Mouse (Mus musculus) heart, postnatal 0 days (tissue): ENCODE measurements around the gene Cavin4. TPM values are rescaled to one million over a fixed set of nuclear protein-coding genes. Genes with fewer than 3 reads are reported as not detected.

Experiments
- ATAC-seq: fragments of 200-750 bp; cut with Nextera tagmentation; 2 replicates; pipeline ENCODE4 v1.8.0; 2017; ENCODE audit warnings: low read depth, moderate number of reproducible peaks, moderate library complexity; ENCODE audit not compliant: insufficient read depth
- DNase-seq: peaks from one replicate; pipeline ENCODE4 v3.0.0-alpha.2; 2016; ENCODE audit warnings: low spot score
- H3K27ac ChIP-seq: fragments of 300-500 bp; sonication (generic); 2 replicates; pipeline ENCODE4 v1.5.1; 2014; ENCODE audit warnings: low read depth, mild to moderate bottlenecking
- H3K27me3 ChIP-seq: fragments of 300-500 bp; sonication (generic); 2 replicates; pipeline ENCODE4 v1.6.1; 2014; ENCODE audit warnings: low read length, mixed read lengths; ENCODE audit not compliant: control insufficient read depth, insufficient read depth
- H3K36me3 ChIP-seq: fragments of 300-500 bp; sonication (generic); replicated peaks from 2 replicates; pipeline ENCODE4 v1.6.1; 2014; ENCODE audit warnings: low read length, mixed read lengths; ENCODE audit not compliant: control insufficient read depth, insufficient read depth
- H3K4me1 ChIP-seq: fragments of 300-500 bp; sonication (generic); 2 replicates; pipeline ENCODE4 v1.6.1; 2014; ENCODE audit warnings: antibody characterized with exemption; ENCODE audit not compliant: control insufficient read depth, insufficient read depth
- H3K4me2 ChIP-seq: fragments of 300-500 bp; sonication (generic); 2 replicates; pipeline ENCODE4 v1.6.1; 2014; ENCODE audit warnings: low read depth, mild to moderate bottlenecking, low read length, moderate library complexity
- H3K4me3 ChIP-seq: fragments of 300-500 bp; sonication (generic); 2 replicates; pipeline ENCODE4 v1.5.1; 2014; ENCODE audit warnings: low read depth, low read length
- H3K9ac ChIP-seq: fragments of 300-500 bp; sonication (generic); replicated peaks from 2 replicates; pipeline ENCODE4 v1.6.1; 2014; ENCODE audit warnings: low read depth, low read length, mixed read lengths
- H3K9me3 ChIP-seq: fragments of 300-500 bp; sonication (generic); replicated peaks from 2 replicates; pipeline ENCODE4 v1.6.1; 2016; ENCODE audit warnings: low read length; ENCODE audit not compliant: control insufficient read depth
- CTCF ChIP-seq: IDR thresholded peaks from 2 replicates; pipeline ENCODE4 v1.5.1; 2016; ENCODE audit warnings: antibody characterized with exemption, control low read depth, low read depth
- EP300 ChIP-seq: IDR thresholded peaks from 2 replicates; pipeline ENCODE4 v1.6.1; 2016; ENCODE audit warnings: antibody characterized with exemption, low read depth
- WGBS: fragments of 180-500 bp; shearing (Covaris S2); extraction: QIAGEN DNeasy Blood & Tissue Kit; methylation state at CpG from one replicate; pipeline ENCODE4 v1.1.7; 2014; 5-methylcytosine and 5-hydroxymethylcytosine counted together
- polyA plus RNA-seq: library from polyadenylated mRNA; unstranded; fragments of >200 nt; fragmentation: Nextera tagmentation; extraction: Ambion mirVana; gene quantifications from 2 replicates; pipeline ENCODE4 v1.2.1, GENCODE M21; 2015
- total RNA-seq: library from RNA; depleted of rRNA; stranded (reverse); fragments of >200 nt; gene quantifications from 2 replicates; pipeline ENCODE4 v1.2.3, GENCODE M21; 2014; ENCODE audit warnings: low replicate concordance

Gene Cavin4
- total and polyA plus RNA-seq, 2 experiments from 2014 or later = 18.1 to 25.0 TPM

DNA sequence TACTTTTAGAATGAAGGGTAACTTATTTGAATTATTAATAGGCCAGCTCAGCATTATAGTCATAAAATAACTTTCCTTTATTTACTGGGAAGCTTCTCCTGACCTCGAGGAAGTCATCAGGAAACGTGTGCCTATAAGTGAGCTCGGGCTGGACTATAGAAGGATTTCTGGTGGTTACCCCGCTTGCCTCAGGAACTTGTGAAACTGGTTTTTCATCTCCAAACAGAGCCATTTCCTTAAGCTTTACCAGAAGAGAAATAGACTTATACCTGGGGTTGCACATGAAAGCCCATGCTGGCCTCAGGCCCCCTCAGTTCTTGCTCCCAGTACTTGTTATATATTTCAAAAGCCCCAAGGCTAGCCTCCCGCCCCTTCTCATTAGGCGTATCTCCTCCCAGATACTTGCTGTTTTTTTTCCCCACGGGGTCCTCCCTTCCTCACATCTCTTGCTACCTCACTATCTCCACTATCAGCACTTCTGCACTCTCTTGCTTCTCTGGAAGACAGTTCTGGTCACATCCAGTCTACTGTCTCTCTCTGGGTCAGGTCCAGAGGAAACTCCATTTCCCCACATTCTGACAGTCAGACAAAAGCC is 21.4 kb downstream of the Cavin4 start:
- WGBS = 55% methylated on average over 7 of the region's 7 CpGs
- Histone ChIP-seq H3K9ac (no peak overlapping the region), H3K4me3 (no peak overlapping the region), H3K27ac (no peak overlapping the region), H3K9me3 (no peaks in the 10 kb centered on the region), H3K4me2 (no peak overlapping the region), H3K36me3 (no peaks in the 10 kb centered on the region), H3K27me3 (no peaks in the 10 kb centered on the region), H3K4me1 (peaks cover 9% of the 10 kb centered on the region; the same call in 1 of the 2 replicates)
- DNase-seq = no peak
- no peak for ATAC-seq
- no peak for TF ChIP-seq EP300
- TF ChIP-seq CTCF = no peak

DNA sequence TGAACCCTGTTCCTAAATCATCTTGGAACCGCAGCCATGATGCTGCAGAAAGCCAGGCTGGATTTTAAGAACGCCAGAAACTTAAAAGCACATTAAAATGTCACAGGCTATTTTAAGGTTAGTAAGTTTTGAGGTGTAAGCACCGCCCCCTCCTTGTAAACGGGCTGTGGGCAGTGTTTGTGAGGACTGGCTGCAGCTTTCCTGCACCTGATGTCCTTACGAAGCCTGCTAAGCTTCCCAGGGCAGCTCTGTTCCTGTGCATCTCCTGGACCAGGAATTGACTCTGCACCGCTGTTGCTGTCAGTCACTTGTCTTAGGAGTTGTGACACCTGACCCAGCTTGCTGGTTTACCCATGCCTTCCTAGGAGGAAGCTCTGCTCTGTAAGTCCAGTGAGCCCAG is 24.8 kb downstream of the Cavin4 start:
- H3K9ac ChIP-seq = no peak overlapping the region
- no peak for DNase-seq
- H3K9me3 ChIP-seq = no peaks in the 10 kb centered on the region
- H3K4me1 ChIP-seq = no peaks in the 10 kb centered on the region
- no peak for ATAC-seq
- no peak overlapping the region for H3K4me3 ChIP-seq
- H3K36me3 ChIP-seq = no peaks in the 10 kb centered on the region
- WGBS = 50% methylated on average over 6 of the region's 6 CpGs
- no peak overlapping the region for H3K4me2 ChIP-seq
- TF ChIP-seq CTCF = no peak
- no peak for TF ChIP-seq EP300
- no peaks in the 10 kb centered on the region for H3K27me3 ChIP-seq
- no peak overlapping the region for H3K27ac ChIP-seq

DNA sequence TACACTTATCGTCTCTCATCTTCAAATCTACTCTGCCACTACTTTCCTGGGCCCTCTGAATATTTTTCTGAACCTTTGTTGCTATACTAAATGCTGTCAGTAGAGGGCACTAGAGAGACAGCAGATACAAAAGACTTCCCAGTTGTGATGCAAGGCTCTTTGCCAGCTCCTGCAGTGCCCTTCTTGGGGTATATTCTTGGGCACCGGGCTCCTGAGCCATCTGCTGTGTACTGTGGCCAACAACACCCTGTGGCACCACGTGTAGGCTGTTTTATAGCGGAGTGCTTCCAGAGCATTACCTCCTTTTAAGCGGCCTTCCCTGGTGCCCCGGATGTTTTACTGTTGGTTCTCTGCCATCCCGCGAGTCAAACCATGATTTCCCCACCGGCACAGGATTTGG is 27.3 kb downstream of the Cavin4 start:
- Histone ChIP-seq H3K36me3 (no peaks in the 10 kb centered on the region), H3K27me3 (no peaks in the 10 kb centered on the region), H3K4me2 (no peak overlapping the region), H3K4me1 (no peaks in the 10 kb centered on the region), H3K27ac (no peak overlapping the region), H3K9ac (no peak overlapping the region), H3K4me3 (no peak overlapping the region), H3K9me3 (no peaks in the 10 kb centered on the region)
- DNase-seq = peak; percentile 60
- no peak for ATAC-seq
- WGBS = 71% methylated on average over 9 of the region's 9 CpGs
- TF ChIP-seq CTCF = peak; percentile 68
- no peak for TF ChIP-seq EP300

DNA sequence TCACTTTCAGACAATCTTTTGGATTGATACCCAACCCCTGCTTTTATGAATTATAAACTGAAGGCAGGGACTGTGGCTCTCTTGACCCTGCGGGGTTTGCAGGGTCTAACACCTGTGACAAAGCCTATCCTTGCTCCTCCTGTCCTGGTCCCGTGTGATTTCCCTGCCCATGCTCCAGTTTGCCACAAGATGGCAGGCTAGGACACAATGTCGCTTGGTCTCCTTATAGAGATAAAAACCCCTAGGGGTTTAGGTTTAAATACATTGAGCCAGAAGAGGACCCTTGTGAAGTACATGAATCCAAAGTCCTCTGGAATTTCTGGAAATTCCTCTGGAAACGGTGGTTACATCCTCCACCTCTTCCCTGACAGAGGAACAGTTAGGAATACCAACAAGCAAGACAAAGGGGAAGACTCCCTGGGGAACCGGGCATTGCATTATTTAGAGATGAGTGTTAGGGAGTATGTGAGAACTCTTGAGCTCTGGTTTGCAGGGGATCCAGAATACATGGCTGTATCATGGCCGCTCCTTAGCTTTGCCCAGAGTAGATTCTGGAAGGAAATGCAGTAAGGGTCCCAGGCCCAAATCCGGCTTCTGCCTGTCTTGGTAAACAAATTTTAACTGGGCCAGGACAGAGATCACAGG is 28.6 kb downstream of the Cavin4 start:
- H3K4me1 ChIP-seq = no peaks in the 10 kb centered on the region
- H3K36me3 ChIP-seq = no peaks in the 10 kb centered on the region
- H3K4me2 ChIP-seq = no peak overlapping the region
- 31% methylated on average over 7 of the region's 7 CpGs for WGBS
- H3K27me3 ChIP-seq = no peaks in the 10 kb centered on the region
- no peak overlapping the region for H3K4me3 ChIP-seq
- H3K9ac ChIP-seq = no peak overlapping the region
- TF ChIP-seq EP300 = no peak
- peak; percentile 84 for TF ChIP-seq CTCF
- H3K27ac ChIP-seq = no peak overlapping the region
- DNase-seq (peak; percentile 68), ATAC-seq (peak; percentile 51)
- H3K9me3 ChIP-seq = no peaks in the 10 kb centered on the region

GRCm38 (mm10) chr4:48692736-48693292 is 29.5 kb downstream of the Cavin4 start:
- Histone ChIP-seq H3K27me3 (no peaks in the 10 kb centered on the region), H3K9ac (no peak overlapping the region), H3K27ac (no peak overlapping the region), H3K9me3 (no peaks in the 10 kb centered on the region), H3K4me3 (no peak overlapping the region), H3K4me1 (no peaks in the 10 kb centered on the region), H3K36me3 (no peaks in the 10 kb centered on the region), H3K4me2 (no peak overlapping the region)
- TF ChIP-seq CTCF (no peak), EP300 (no peak)
- DNase-seq (no peak), ATAC-seq (no peak)
- WGBS = 69% methylated on average over 9 of the region's 9 CpGs
